Mouse (Mus musculus) kidney, postnatal 10 days (tissue): ENCODE data around the gene Hist3h2a.
A peak's percentile ranks its signal among the peaks of the same experiment; 100 is the strongest.

Source experiments
- DNase-seq: peaks from one replicate; pipeline ENCODE4 v3.0.0; 2021; ENCODE audit warnings: mixed read lengths

Hist3h2a gene

GRCm38 (mm10) chr11:58970831-58971530 lies 16.5 kb downstream of the Hist3h2a start:
- DNase-seq, result no peak

- DNase-seq, result no peak
These were observed 17.3 kb downstream of the Hist3h2a start for GRCm38 (mm10) chr11:58971796-58972195.

- no peak for DNase-seq
These were observed 19.9 kb downstream of the Hist3h2a start for GRCm38 (mm10) chr11:58974414-58974813.

GRCm38 (mm10) chr11:58977150-58977549 lies 22.7 kb downstream of the Hist3h2a start:
- peak; percentile 63 for DNase-seq

- no peak for DNase-seq
These were observed 23.1 kb downstream of the Hist3h2a start for GRCm38 (mm10) chr11:58977607-58978026.

- DNase-seq, result peak; percentile 76
These were observed 23.7 kb downstream of the Hist3h2a start, which contains the start of gene Trim11 for GRCm38 (mm10) chr11:58978027-58978705. Trim11 (plus strand) TSS chr11:58978093.

- DNase-seq, result no peak
These were observed 24.2 kb downstream of the Hist3h2a start for GRCm38 (mm10) chr11:58978706-58979030.

GRCm38 (mm10) chr11:58979183-58979582 lies 24.7 kb downstream of the Hist3h2a start:
- DNase-seq, result no peak

- DNase-seq, result no peak
These were observed 25.2 kb downstream of the Hist3h2a start for GRCm38 (mm10) chr11:58979661-58980060.

GRCm38 (mm10) chr11:58980381-58980990 lies 26.0 kb downstream of the Hist3h2a start:
- peak; percentile 75 for DNase-seq

GRCm38 (mm10) chr11:58981541-58982447 lies 27.3 kb downstream of the Hist3h2a start:
- peak; percentile 65 for DNase-seq

GRCm38 (mm10) chr11:58982471-58983097 lies 28.1 kb downstream of the Hist3h2a start:
- no peak for DNase-seq

GRCm38 (mm10) chr11:58983691-58984341 lies 29.3 kb downstream of the Hist3h2a start:
- DNase-seq, result no peak

- no peak for DNase-seq
These were observed 30.2 kb downstream of the Hist3h2a start for GRCm38 (mm10) chr11:58984657-58985056.

GRCm38 (mm10) chr11:58985299-58985917 lies 30.9 kb downstream of the Hist3h2a start:
- DNase-seq, result no peak

GRCm38 (mm10) chr11:58989166-58989565 lies 34.7 kb downstream of the Hist3h2a start:
- DNase-seq, result no peak

- no peak for DNase-seq
These were observed 35.7 kb downstream of the Hist3h2a start for GRCm38 (mm10) chr11:58990141-58990540.

- DNase-seq, result peak; percentile 22
These were observed 36.3 kb downstream of the Hist3h2a start for GRCm38 (mm10) chr11:58990794-58991193.

GRCm38 (mm10) chr11:58991911-58992310 lies 37.4 kb downstream of the Hist3h2a start:
- DNase-seq, result no peak

- no peak for DNase-seq
These were observed 38.7 kb downstream of the Hist3h2a start for GRCm38 (mm10) chr11:58993091-58993670.

GRCm38 (mm10) chr11:58994337-58994826 lies 39.9 kb downstream of the Hist3h2a start:
- peak; percentile 77 for DNase-seq
